ENCODE assay signal across 19 mouse cellular contexts in the genomic region with DNA sequence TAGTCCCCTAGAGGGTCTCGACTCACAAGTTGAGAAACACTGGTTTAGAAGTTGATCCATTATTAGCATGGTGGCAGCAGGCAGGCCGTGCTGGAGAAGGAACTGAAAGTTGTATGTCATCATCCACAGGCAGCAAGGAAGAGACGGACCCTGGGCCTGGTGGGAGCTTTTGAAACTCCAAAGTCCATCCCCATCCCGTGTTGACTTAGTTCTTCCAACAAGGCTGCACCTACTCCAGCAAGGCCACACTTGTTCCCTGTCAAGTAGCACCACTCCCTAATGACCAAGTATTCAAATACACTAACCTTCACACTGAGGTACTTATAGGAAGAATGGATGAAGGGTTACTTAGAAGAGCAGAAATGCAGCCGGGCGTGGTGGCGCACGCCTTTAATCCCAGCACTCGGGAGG. TPM values are rescaled to one million over a fixed set of nuclear protein-coding genes. Genes with fewer than 3 reads are reported as not detected.
DNase-seq lines count a peak whose midpoint lies in the region; ATAC-seq and TF ChIP-seq lines count a peak whose summit lies in the region.
"Had no signal": no experiment of that assay in that cellular context is flagged by ENCODE, and none has a peak within 500 bp of the region (broad histone marks: within the 10 kb centered on the region; RNA-seq: fewer than 3 reads in every experiment).

No protein-coding gene starts in this region.

- no peak overlapping the region for H3K4me3 ChIP-seq in intestine, embryonic 16.5 days (ENCODE audit: low read length)
- H3K4me3 ChIP-seq in lung, embryonic 16.5 days (ENCODE audit: low read length), result no peak overlapping the region
- no peak overlapping the region for H3K4me3 ChIP-seq in small intestine, adult 2 months (ENCODE audit: low read depth, low read length)
- no peak overlapping the region for H3K4me3 ChIP-seq in forebrain, embryonic 12.5 days (replicated peaks)
- no peak overlapping the region for H3K4me3 ChIP-seq in hindbrain, embryonic 12.5 days
- H3K4me3 ChIP-seq: forebrain, embryonic 15.5 days; midbrain, embryonic 13.5 days; neural tube, embryonic 12.5 days had no signal

- H3K9me3 ChIP-seq in intestine, embryonic 16.5 days (ENCODE audit: control insufficient read depth, low read length), result no peaks in the 10 kb centered on the region
- H3K9me3 ChIP-seq in lung, embryonic 16.5 days (ENCODE audit: control insufficient read depth, low read length), result no peaks in the 10 kb centered on the region
- H3K9me3 ChIP-seq in forebrain, embryonic 12.5 days, result no peaks in the 10 kb centered on the region
- H3K9me3 ChIP-seq in hindbrain, embryonic 12.5 days (replicated peaks), result no peaks in the 10 kb centered on the region
- H3K9me3 ChIP-seq: forebrain, embryonic 15.5 days; midbrain, embryonic 13.5 days; neural tube, embryonic 12.5 days had no signal

- intact Hi-C loops in left cerebral cortex, postnatal 14 days (cut with DNase I), result no loop called here

- peaks cover 20% of the 10 kb centered on the region; the same call in 1 of the 2 replicates for H3K4me1 ChIP-seq in intestine, embryonic 16.5 days (ENCODE audit: control insufficient read depth, insufficient read depth, low read length)
- peaks cover 14% of the 10 kb centered on the region for H3K4me1 ChIP-seq in lung, embryonic 16.5 days (replicated peaks; ENCODE audit: control insufficient read depth, insufficient read depth, low read length)
- peaks cover 18% of the 10 kb centered on the region; the same call in 1 of the 2 replicates for H3K4me1 ChIP-seq in small intestine, adult 2 months (ENCODE audit: control insufficient read depth, insufficient read depth, insufficient read length, low read length)
- H3K4me1 ChIP-seq in forebrain, embryonic 12.5 days, result no peaks in the 10 kb centered on the region
- 0 out of 2 replicates have a peak, but pooled peaks cover 3% of the 10 kb centered on the region for H3K4me1 ChIP-seq in hindbrain, embryonic 12.5 days
- H3K4me1 ChIP-seq: midbrain, embryonic 13.5 days; neural tube, embryonic 12.5 days had no signal

- DNase-seq in R1 (ENCODE audit: low read depth, low spot score), result peak; percentile 65
- no peak for DNase-seq in left cerebral cortex, postnatal 14 days (ENCODE audit: low spot score in 2 of 2)
- DNase-seq: adrenal gland, postnatal 25 days; cerebellum, adult 11 months; gastrocnemius, postnatal 10 days; kidney, postnatal 10 days; layer of hippocampus, postnatal 36 days; retina, postnatal 1 day; thymus, postnatal 25 days had no signal

- H3K4me2 ChIP-seq in intestine, embryonic 16.5 days (ENCODE audit: low read depth, low read length), result no peak overlapping the region
- no peak overlapping the region for H3K4me2 ChIP-seq in lung, embryonic 16.5 days (ENCODE audit: low read depth, low read length)
- no peak overlapping the region for H3K4me2 ChIP-seq in forebrain, embryonic 12.5 days
- no peak overlapping the region for H3K4me2 ChIP-seq in hindbrain, embryonic 12.5 days (replicated peaks)
- H3K4me2 ChIP-seq: forebrain, embryonic 15.5 days; hindbrain, embryonic 14.5 days; midbrain, embryonic 13.5 days; neural tube, embryonic 12.5 days had no signal

- WGBS in intestine, embryonic 16.5 days, result 68% methylated on average over 9 of the region's 9 CpGs
- WGBS in lung, embryonic 16.5 days, result 67% methylated on average over 9 of the region's 9 CpGs
- WGBS in small intestine, adult 2 months, result 49% methylated on average over 9 of the region's 9 CpGs
- WGBS in forebrain, embryonic 12.5 days, result 93% methylated on average over 9 of the region's 9 CpGs
- 88% methylated on average over 9 of the region's 9 CpGs for WGBS in hindbrain, embryonic 12.5 days

- H3K27ac ChIP-seq in intestine, embryonic 16.5 days (ENCODE audit: low read length), result peak overlapping the region; percentile 37
- H3K27ac ChIP-seq in lung, embryonic 16.5 days (ENCODE audit: low read length), result no peak overlapping the region
- peak overlapping the region; percentile 9; the same call in 1 of the 2 replicates for H3K27ac ChIP-seq in small intestine, adult 2 months (ENCODE audit: insufficient read depth, low read depth, low read length)
- no peak overlapping the region for H3K27ac ChIP-seq in forebrain, embryonic 12.5 days
- no peak overlapping the region for H3K27ac ChIP-seq in hindbrain, embryonic 12.5 days
- H3K27ac ChIP-seq: forebrain, embryonic 15.5 days; hindbrain, embryonic 14.5 days; midbrain, embryonic 13.5 days; neural tube, embryonic 12.5 days had no signal

- ATAC-seq in intestine, embryonic 16.5 days, result peak; percentile 91
- ATAC-seq in lung, embryonic 16.5 days (ENCODE audit: low read depth), result peak; percentile 84
- ATAC-seq in forebrain, embryonic 12.5 days (ENCODE audit: low FRiP score), result no peak
- no peak for ATAC-seq in hindbrain, embryonic 12.5 days (ENCODE audit: low FRiP score)
- ATAC-seq: forebrain, embryonic 15.5 days; midbrain, embryonic 13.5 days; Patski had no signal

- H3K36me3 ChIP-seq in intestine, embryonic 16.5 days (ENCODE audit: control insufficient read depth, insufficient read depth, low read length), result peaks cover 3% of the 10 kb centered on the region; the same call in 1 of the 2 replicates
- peaks cover 7% of the 10 kb centered on the region for H3K36me3 ChIP-seq in lung, embryonic 16.5 days (ENCODE audit: control insufficient read depth, insufficient read depth, low read length)
- H3K36me3 ChIP-seq in small intestine, adult 2 months (ENCODE audit: control insufficient read depth, insufficient read depth, low read length), result peaks cover 11% of the 10 kb centered on the region
- H3K36me3 ChIP-seq in forebrain, embryonic 12.5 days (replicated peaks), result peaks cover 31% of the 10 kb centered on the region
- H3K36me3 ChIP-seq in hindbrain, embryonic 12.5 days, result 0 out of 2 replicates have a peak, but pooled peaks cover 12% of the 10 kb centered on the region

- H3K9ac ChIP-seq in intestine, embryonic 16.5 days (ENCODE audit: low read depth, low read length), result no peak overlapping the region
- no peak overlapping the region for H3K9ac ChIP-seq in lung, embryonic 16.5 days (ENCODE audit: low read length)
- H3K9ac ChIP-seq in forebrain, embryonic 12.5 days, result no peak overlapping the region
- no peak overlapping the region for H3K9ac ChIP-seq in hindbrain, embryonic 12.5 days
- H3K9ac ChIP-seq: forebrain, embryonic 15.5 days; hindbrain, embryonic 14.5 days; midbrain, embryonic 13.5 days; neural tube, embryonic 12.5 days had no signal

- H3K27me3 ChIP-seq in intestine, embryonic 16.5 days (replicated peaks; ENCODE audit: control insufficient read depth, insufficient read depth, low read length), result no peaks in the 10 kb centered on the region
- H3K27me3 ChIP-seq in lung, embryonic 16.5 days (ENCODE audit: control insufficient read depth, insufficient read depth, low read depth, low read length), result no peaks in the 10 kb centered on the region
- no peaks in the 10 kb centered on the region for H3K27me3 ChIP-seq in small intestine, adult 2 months (ENCODE audit: control insufficient read depth, insufficient read depth, low read length)
- H3K27me3 ChIP-seq in forebrain, embryonic 12.5 days, result no peaks in the 10 kb centered on the region
- no peaks in the 10 kb centered on the region for H3K27me3 ChIP-seq in hindbrain, embryonic 12.5 days
- H3K27me3 ChIP-seq: forebrain, embryonic 15.5 days; midbrain, embryonic 13.5 days; neural tube, embryonic 12.5 days; Patski had no signal

- no peak for TF ChIP-seq CTCF in small intestine, adult 2 months (IDR thresholded peaks at IDR 0.05; ENCODE audit: extremely low read depth, insufficient read length, insufficient replicate concordance, low read depth, low read length)

- TF ChIP-seq POLR2A in small intestine, adult 2 months (IDR thresholded peaks at IDR 0.05; ENCODE audit: low read depth, low read length), result no peak

RNA-seq across cellular contexts. Expression of gene Ppp4r2, which starts 17.3 kb away (rescaled TPM):
- 8.1 and 8.7 TPM in 2 replicates for polyA plus RNA-seq in intestine, embryonic 16.5 days (2015; fragmentation: Nextera tagmentation; extraction: Ambion mirVana)
- polyA plus RNA-seq in lung, embryonic 16.5 days (2015; fragmentation: Nextera tagmentation; extraction: Ambion mirVana), result 12.1 and 13.8 TPM in 2 replicates
- polyA plus RNA-seq in small intestine, adult 2 months (2012; rRNA removed), result 4.5 and 8.3 TPM in 2 replicates
- 10 to 100 TPM; 65.1 to 70.8 TPM for total RNA-seq in left cerebral cortex, postnatal 14 days (2021)
- polyA plus RNA-seq in forebrain, embryonic 12.5 days (2016; fragmentation: Nextera tagmentation; extraction: Ambion mirVana), result 31.7 and 32.3 TPM in 2 replicates
- polyA plus RNA-seq in hindbrain, embryonic 12.5 days (2016; fragmentation: Nextera tagmentation; extraction: Ambion mirVana), result 27.2 and 29.1 TPM in 2 replicates

Comparison
In these comparisons a context has a peak if more than half of its experiments do, and no peak if none do; other contexts are left out.
1. ATAC-seq: peak in intestine, embryonic 16.5 days (single experiment) and lung, embryonic 16.5 days (single experiment); none in forebrain, embryonic 12.5 days (single experiment) and hindbrain, embryonic 12.5 days (single experiment).
2. H3K27ac ChIP-seq: peak in intestine, embryonic 16.5 days (single experiment) and small intestine, adult 2 months (single experiment); none in lung, embryonic 16.5 days (single experiment), forebrain, embryonic 12.5 days (single experiment) and hindbrain, embryonic 12.5 days (single experiment).